Mouse (Mus musculus) hindbrain, embryonic 16.5 days (tissue): Measurements from ENCODE around the gene Patz1. TPM values are rescaled to one million over a fixed set of nuclear protein-coding genes. Genes with fewer than 3 reads are reported as not detected.

Experiments used
- polyA plus RNA-seq: library from polyadenylated mRNA; unstranded; fragments of >200 nt; fragmentation: Nextera tagmentation; extraction: Ambion mirVana; gene quantifications from 2 replicates; pipeline ENCODE4 v1.2.1, GENCODE M21; 2015

The Patz1 gene
- polyA plus RNA-seq, 1 experiment from 2014 or later: 35.2 TPM

Other genes starting within 250 kb of the Patz1 start
- 14.3 and 16.4 TPM in 2 replicates for gene Sfi1, start 95.4 kb upstream of the Patz1 start, polyA plus RNA-seq
- 36.8 and 48.0 TPM in 2 replicates for gene Eif4enif1, start 86.5 kb upstream of the Patz1 start, polyA plus RNA-seq
- gene Drg1, start 22.5 kb upstream of the Patz1 start, polyA plus RNA-seq: 207 and 210 TPM in 2 replicates
- gene Pik3ip1, start 41.5 kb downstream of the Patz1 start, polyA plus RNA-seq: 30.8 and 36.1 TPM in 2 replicates
- 159 and 164 TPM in 2 replicates for gene Limk2, start 120.3 kb downstream of the Patz1 start, polyA plus RNA-seq
- gene Rnf185, start 163.5 kb downstream of the Patz1 start, polyA plus RNA-seq: 43.0 and 46.2 TPM in 2 replicates
- gene Pla2g3, start 199.4 kb downstream of the Patz1 start, polyA plus RNA-seq: 4.0 and 9.2 TPM in 2 replicates
- gene Inpp5j, start 215.9 kb downstream of the Patz1 start, polyA plus RNA-seq: 12.5 and 13.9 TPM in 2 replicates
- 176 and 225 TPM in 2 replicates for gene Selenom, start 225.8 kb downstream of the Patz1 start, polyA plus RNA-seq